Mouse (Mus musculus) myocyte (in vitro differentiated cells): ENCODE data around the gene Elac2.

ENCODE experiments used
- CEBPB ChIP-seq: IDR thresholded peaks from 2 replicates; pipeline ENCODE4 v1.6.1; 2011; ENCODE audit warnings: mild to moderate bottlenecking, moderate library complexity; ENCODE audit not compliant: poor library complexity, insufficient read depth, severe bottlenecking
- E2F4 ChIP-seq: IDR thresholded peaks from one replicate; pipeline ENCODE4 v1.6.1; 2011; ENCODE audit warnings: mild to moderate bottlenecking, control low read depth, moderate library complexity; ENCODE audit not compliant: insufficient read depth
- MAX ChIP-seq: IDR thresholded peaks from one replicate; pipeline ENCODE4 v1.6.1; 2011; ENCODE audit warnings: low read depth, mild to moderate bottlenecking, control low read depth
- POLR2A ChIP-seq: IDR thresholded peaks from one replicate; pipeline ENCODE4 v1.6.1; 2011; ENCODE audit warnings: low read depth, mild to moderate bottlenecking, control low read depth, moderate library complexity; ENCODE audit not compliant: insufficient read length
- REST ChIP-seq: IDR thresholded peaks from one replicate; pipeline ENCODE4 v1.6.1; 2011; ENCODE audit warnings: mild to moderate bottlenecking, control low read depth, moderate library complexity; ENCODE audit not compliant: insufficient read depth, insufficient read length
- TCF12 ChIP-seq: IDR thresholded peaks from one replicate; pipeline ENCODE4 v1.6.1; 2011; ENCODE audit warnings: mild to moderate bottlenecking, control low read depth; ENCODE audit not compliant: poor library complexity, insufficient read depth, severe bottlenecking
- TCF3 ChIP-seq: IDR thresholded peaks from one replicate; pipeline ENCODE4 v1.6.1; 2011; ENCODE audit warnings: low read depth, control low read depth; ENCODE audit not compliant: insufficient read length
- USF1 ChIP-seq: IDR thresholded peaks from one replicate; pipeline ENCODE4 v1.6.1; 2011; ENCODE audit warnings: low read depth, mild to moderate bottlenecking, control low read depth, moderate library complexity

- TF ChIP-seq USF1 (no peak), MAX (no peak), POLR2A (no peak), REST (no peak), CEBPB (no peak), TCF12 (no peak), TCF3 (no peak), E2F4 (no peak)
Observed at GRCm38 (mm10) chr11:65028049-65028448, 49.2 kb downstream of the Elac2 start.
